Mouse (Mus musculus): ENCODE measurements around the gene Scn8a.

- TF ChIP-seq CTCF (conservative IDR thresholded peaks at IDR 0.05; ENCODE audit: low read length) (no peak), POU5F1 (IDR thresholded peaks at IDR 0.05; ENCODE audit: borderline replicate concordance, low read length) (no peak)
Observed at GRCm38 (mm10) chr15:101054541-101054940, 184.9 kb downstream of the Scn8a start.
